Mouse (Mus musculus): Measurements from ENCODE around the gene Ifna5. TPM values are rescaled to one million over a fixed set of nuclear protein-coding genes. Genes with fewer than 3 reads are reported as not detected.
"Not testable (repeated sequence)": the region's sequence is repeated elsewhere in the genome, so short reads cannot be mapped to it uniquely, and the experiment has no call there.

Gene Ifna5
- polyA plus RNA-seq (2014; fragmentation: Nextera tagmentation; extraction: Ambion mirVana) = not detected in 2 replicates

GRCm38 (mm10) chr4:88835225-88835624, at the start of gene Ifna5:
TSS of gene Ifna5 (plus strand) at chr4:88835525.
- DNase-seq (ENCODE audit: low spot score); H3K9ac ChIP-seq (ENCODE audit: low read depth, low read length); ATAC-seq (ENCODE audit: low FRiP score); H3K36me3 ChIP-seq (ENCODE audit: control insufficient read depth, insufficient read depth, low read length); H3K4me1 ChIP-seq (replicated peaks; ENCODE audit: control insufficient read depth, insufficient read depth, low read length); H3K27ac ChIP-seq (ENCODE audit: low read depth, low read length); H3K4me3 ChIP-seq (ENCODE audit: low read depth, low read length); H3K4me2 ChIP-seq (replicated peaks; ENCODE audit: low read depth, low read length); H3K9me3 ChIP-seq (ENCODE audit: control insufficient read depth, low read length); H3K27me3 ChIP-seq (ENCODE audit: control insufficient read depth, insufficient read depth, low read length): not testable (repeated sequence)
- 93% methylated on average over 1 of the region's 1 CpGs for WGBS

DNA sequence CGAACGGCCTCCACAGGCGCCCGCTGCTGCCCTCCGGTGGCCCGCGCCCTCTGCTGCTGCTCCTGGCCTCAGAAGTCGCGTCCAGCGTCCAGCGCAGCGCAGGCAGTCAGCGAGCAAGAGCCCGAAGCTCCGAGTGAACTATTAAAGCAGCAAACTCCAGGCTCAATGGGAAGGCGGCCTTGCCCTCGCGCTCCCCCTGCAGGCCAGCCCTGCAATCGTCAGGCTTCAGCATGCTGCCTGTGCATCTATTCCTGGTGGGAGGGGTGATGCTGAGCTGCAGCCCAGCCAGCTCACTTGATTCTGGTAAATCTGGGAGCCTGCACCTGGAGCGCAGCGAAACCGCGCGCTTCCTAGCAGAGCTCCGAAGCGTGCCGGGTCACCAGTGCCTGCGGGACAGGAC, 46.9 kb upstream of the Ifna5 start, which contains the start of gene Gm13277:
Gm13277 (plus strand) TSS at position 231 of the 400 bp plus-strand sequence.
- H3K27me3 ChIP-seq (ENCODE audit: control insufficient read depth, insufficient read depth, low read length); H3K9me3 ChIP-seq (ENCODE audit: control insufficient read depth, low read length); H3K9ac ChIP-seq (ENCODE audit: low read depth, low read length); H3K4me2 ChIP-seq (replicated peaks; ENCODE audit: low read depth, low read length); H3K27ac ChIP-seq (ENCODE audit: low read depth, low read length); H3K4me3 ChIP-seq (ENCODE audit: low read depth, low read length); H3K36me3 ChIP-seq (ENCODE audit: control insufficient read depth, insufficient read depth, low read length); ATAC-seq (ENCODE audit: low FRiP score); DNase-seq (ENCODE audit: low spot score); H3K4me1 ChIP-seq (replicated peaks; ENCODE audit: control insufficient read depth, insufficient read depth, low read length): not testable (repeated sequence)
- 0% methylated on average over 1 of the region's 28 CpGs for WGBS

DNA sequence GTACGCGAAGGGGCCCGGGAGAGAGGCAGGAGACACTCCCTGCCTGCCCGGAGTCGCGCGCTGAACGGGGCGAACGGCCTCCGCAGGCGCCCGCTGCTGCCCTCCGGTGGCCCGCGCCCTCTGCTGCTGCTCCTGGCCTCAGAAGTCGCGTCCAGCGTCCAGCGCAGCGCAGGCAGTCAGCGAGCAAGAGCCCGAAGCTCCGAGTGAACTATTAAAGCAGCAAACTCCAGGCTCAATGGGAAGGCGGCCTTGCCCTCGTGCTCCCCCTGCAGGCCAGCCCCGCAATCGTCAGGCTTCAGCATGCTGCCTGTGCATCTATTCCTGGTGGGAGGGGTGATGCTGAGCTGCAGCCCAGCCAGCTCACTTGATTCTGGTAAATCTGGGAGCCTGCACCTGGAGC, 44.1 kb upstream of the Ifna5 start, which contains the start of gene Gm13278:
Gm13278 (plus strand) TSS at position 301 of the 400 bp plus-strand sequence.
- H3K4me3 ChIP-seq (ENCODE audit: low read depth, low read length); H3K27ac ChIP-seq (ENCODE audit: low read depth, low read length); ATAC-seq (ENCODE audit: low FRiP score); H3K9me3 ChIP-seq (ENCODE audit: control insufficient read depth, low read length); DNase-seq (ENCODE audit: low spot score); H3K27me3 ChIP-seq (ENCODE audit: control insufficient read depth, insufficient read depth, low read length); H3K9ac ChIP-seq (ENCODE audit: low read depth, low read length); H3K4me2 ChIP-seq (replicated peaks; ENCODE audit: low read depth, low read length); H3K4me1 ChIP-seq (replicated peaks; ENCODE audit: control insufficient read depth, insufficient read depth, low read length); H3K36me3 ChIP-seq (ENCODE audit: control insufficient read depth, insufficient read depth, low read length): not testable (repeated sequence)
- no CpG with 5 or more reads among the region's 28 CpGs for WGBS

DNA sequence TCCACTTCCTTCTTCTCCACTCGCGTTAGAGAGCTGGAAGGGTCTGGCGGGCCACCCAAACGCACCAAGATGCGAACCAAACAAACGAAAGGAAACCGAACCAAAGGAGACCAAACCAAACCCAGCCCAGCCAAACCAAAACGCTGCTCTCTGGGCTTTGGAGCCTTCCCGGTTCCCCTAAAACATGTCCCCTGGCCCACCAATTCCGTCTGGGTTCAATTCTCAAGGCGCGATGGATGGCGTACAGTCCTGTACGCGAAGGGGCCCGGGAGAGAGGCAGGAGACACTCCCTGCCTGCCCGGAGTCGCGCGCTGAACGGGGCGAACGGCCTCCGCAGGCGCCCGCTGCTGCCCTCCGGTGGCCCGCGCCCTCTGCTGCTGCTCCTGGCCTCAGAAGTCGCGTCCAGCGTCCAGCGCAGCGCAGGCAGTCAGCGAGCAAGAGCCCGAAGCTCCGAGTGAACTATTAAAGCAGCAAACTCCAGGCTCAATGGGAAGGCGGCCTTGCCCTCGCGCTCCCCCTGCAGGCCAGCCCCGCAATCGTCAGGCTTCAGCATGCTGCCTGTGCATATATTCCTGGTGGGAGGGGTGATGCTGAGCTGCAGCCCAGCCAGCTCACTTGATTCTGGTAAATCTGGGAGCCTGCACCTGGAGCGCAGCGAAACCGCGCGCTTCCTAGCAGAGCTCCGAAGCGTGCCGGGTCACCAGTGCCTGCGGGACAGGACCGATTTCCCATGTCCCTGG, 41.2 kb upstream of the Ifna5 start, which contains the start of gene Gm13275:
Gm13275 (plus strand) TSS at position 552 of the 740 bp plus-strand sequence.
- WGBS = 0% methylated on average over 4 of the region's 52 CpGs
- not testable (repeated sequence) for ATAC-seq (ENCODE audit: low FRiP score); H3K4me1 ChIP-seq (replicated peaks; ENCODE audit: control insufficient read depth, insufficient read depth, low read length)

DNA sequence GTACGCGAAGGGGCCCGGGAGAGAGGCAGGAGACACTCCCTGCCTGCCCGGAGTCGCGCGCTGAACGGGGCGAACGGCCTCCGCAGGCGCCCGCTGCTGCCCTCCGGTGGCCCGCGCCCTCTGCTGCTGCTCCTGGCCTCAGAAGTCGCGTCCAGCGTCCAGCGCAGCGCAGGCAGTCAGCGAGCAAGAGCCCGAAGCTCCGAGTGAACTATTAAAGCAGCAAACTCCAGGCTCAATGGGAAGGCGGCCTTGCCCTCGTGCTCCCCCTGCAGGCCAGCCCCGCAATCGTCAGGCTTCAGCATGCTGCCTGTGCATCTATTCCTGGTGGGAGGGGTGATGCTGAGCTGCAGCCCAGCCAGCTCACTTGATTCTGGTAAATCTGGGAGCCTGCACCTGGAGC, 38.2 kb upstream of the Ifna5 start, which contains the start of gene Gm13279:
Gm13279 (plus strand) TSS at position 301 of the 400 bp plus-strand sequence.
- not testable (repeated sequence) for H3K9ac ChIP-seq (ENCODE audit: low read depth, low read length); H3K4me1 ChIP-seq (replicated peaks; ENCODE audit: control insufficient read depth, insufficient read depth, low read length); H3K27me3 ChIP-seq (ENCODE audit: control insufficient read depth, insufficient read depth, low read length); H3K4me2 ChIP-seq (replicated peaks; ENCODE audit: low read depth, low read length); H3K9me3 ChIP-seq (ENCODE audit: control insufficient read depth, low read length); H3K36me3 ChIP-seq (ENCODE audit: control insufficient read depth, insufficient read depth, low read length); DNase-seq (ENCODE audit: low spot score); ATAC-seq (ENCODE audit: low FRiP score); H3K4me3 ChIP-seq (ENCODE audit: low read depth, low read length); H3K27ac ChIP-seq (ENCODE audit: low read depth, low read length)
- no CpG with 5 or more reads among the region's 28 CpGs for WGBS

More for the DNA sequence above, 41.2 kb upstream of the Ifna5 start, which contains the start of gene Gm13275:
- H3K4me2 ChIP-seq (replicated peaks; ENCODE audit: low read depth, low read length); DNase-seq (ENCODE audit: low spot score); H3K4me3 ChIP-seq (ENCODE audit: low read depth, low read length); H3K27me3 ChIP-seq (ENCODE audit: control insufficient read depth, insufficient read depth, low read length); H3K9me3 ChIP-seq (ENCODE audit: control insufficient read depth, low read length); H3K36me3 ChIP-seq (ENCODE audit: control insufficient read depth, insufficient read depth, low read length); H3K9ac ChIP-seq (ENCODE audit: low read depth, low read length); H3K27ac ChIP-seq (ENCODE audit: low read depth, low read length): not testable (repeated sequence)

DNA sequence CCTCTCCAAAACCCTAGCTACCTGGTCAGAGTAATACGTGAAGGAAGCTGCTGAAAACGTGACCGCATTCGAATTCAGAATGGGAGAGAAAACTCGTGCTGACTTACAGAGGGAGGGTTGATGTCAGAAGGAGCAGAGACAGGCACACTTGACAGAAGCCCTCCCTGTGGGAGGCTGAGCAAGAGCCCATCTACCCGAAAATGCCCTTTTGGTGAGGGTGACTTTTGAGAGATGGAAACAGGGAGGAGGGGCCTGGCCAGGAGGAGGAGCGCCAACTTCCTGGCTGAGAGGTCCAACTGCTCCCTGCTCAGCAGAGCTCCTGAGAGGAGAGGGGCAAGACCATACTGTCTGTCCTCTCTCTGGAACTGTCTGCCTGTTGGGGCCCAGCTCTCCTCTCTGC, 36.0 kb upstream of the Ifna5 start, which contains the start of gene Gm13285:
Gm13285 (plus strand) TSS at position 301 of the 400 bp plus-strand sequence.
- not testable (repeated sequence) for H3K4me1 ChIP-seq (replicated peaks; ENCODE audit: control insufficient read depth, insufficient read depth, low read length); DNase-seq (ENCODE audit: low spot score); H3K27ac ChIP-seq (ENCODE audit: low read depth, low read length); H3K9me3 ChIP-seq (ENCODE audit: control insufficient read depth, low read length); H3K4me2 ChIP-seq (replicated peaks; ENCODE audit: low read depth, low read length); H3K4me3 ChIP-seq (ENCODE audit: low read depth, low read length); ATAC-seq (ENCODE audit: low FRiP score); H3K36me3 ChIP-seq (ENCODE audit: control insufficient read depth, insufficient read depth, low read length); H3K9ac ChIP-seq (ENCODE audit: low read depth, low read length); H3K27me3 ChIP-seq (ENCODE audit: control insufficient read depth, insufficient read depth, low read length)
- 17% methylated on average over 2 of the region's 7 CpGs for WGBS

DNA sequence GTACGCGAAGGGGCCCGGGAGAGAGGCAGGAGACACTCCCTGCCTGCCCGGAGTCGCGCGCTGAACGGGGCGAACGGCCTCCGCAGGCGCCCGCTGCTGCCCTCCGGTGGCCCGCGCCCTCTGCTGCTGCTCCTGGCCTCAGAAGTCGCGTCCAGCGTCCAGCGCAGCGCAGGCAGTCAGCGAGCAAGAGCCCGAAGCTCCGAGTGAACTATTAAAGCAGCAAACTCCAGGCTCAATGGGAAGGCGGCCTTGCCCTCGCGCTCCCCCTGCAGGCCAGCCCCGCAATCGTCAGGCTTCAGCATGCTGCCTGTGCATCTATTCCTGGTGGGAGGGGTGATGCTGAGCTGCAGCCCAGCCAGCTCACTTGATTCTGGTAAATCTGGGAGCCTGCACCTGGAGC, 32.4 kb upstream of the Ifna5 start, which contains the start of gene Gm13287:
Gm13287 (plus strand) TSS at position 301 of the 400 bp plus-strand sequence.
- not testable (repeated sequence) for H3K4me2 ChIP-seq (replicated peaks; ENCODE audit: low read depth, low read length); ATAC-seq (ENCODE audit: low FRiP score); H3K4me3 ChIP-seq (ENCODE audit: low read depth, low read length); H3K36me3 ChIP-seq (ENCODE audit: control insufficient read depth, insufficient read depth, low read length); H3K4me1 ChIP-seq (replicated peaks; ENCODE audit: control insufficient read depth, insufficient read depth, low read length); H3K27me3 ChIP-seq (ENCODE audit: control insufficient read depth, insufficient read depth, low read length); DNase-seq (ENCODE audit: low spot score); H3K9ac ChIP-seq (ENCODE audit: low read depth, low read length); H3K27ac ChIP-seq (ENCODE audit: low read depth, low read length); H3K9me3 ChIP-seq (ENCODE audit: control insufficient read depth, low read length)
- no CpG with 5 or more reads among the region's 29 CpGs for WGBS

GRCm38 (mm10) chr4:88805231-88805630, 30.1 kb upstream of the Ifna5 start, which contains the start of gene Gm13288:
TSS of gene Gm13288 (plus strand) at chr4:88805531.
- H3K4me3 ChIP-seq (ENCODE audit: low read depth, low read length); H3K4me2 ChIP-seq (replicated peaks; ENCODE audit: low read depth, low read length); ATAC-seq (ENCODE audit: low FRiP score); H3K4me1 ChIP-seq (replicated peaks; ENCODE audit: control insufficient read depth, insufficient read depth, low read length); H3K27ac ChIP-seq (ENCODE audit: low read depth, low read length); DNase-seq (ENCODE audit: low spot score); H3K36me3 ChIP-seq (ENCODE audit: control insufficient read depth, insufficient read depth, low read length); H3K9ac ChIP-seq (ENCODE audit: low read depth, low read length); H3K9me3 ChIP-seq (ENCODE audit: control insufficient read depth, low read length); H3K27me3 ChIP-seq (ENCODE audit: control insufficient read depth, insufficient read depth, low read length): not testable (repeated sequence)
- no CpG with 5 or more reads among the region's 8 CpGs for WGBS

All from hindbrain, embryonic 11.5 days (tissue).